20 mouse cellular contexts compared by ENCODE assay signal in genomic region chr2:91876000-91876805, GRCm38 (mm10). TPM values are rescaled to one million over a fixed set of nuclear protein-coding genes. Genes with fewer than 3 reads are reported as not detected.
DNase-seq lines count a peak whose midpoint lies in the region; ATAC-seq lines count a peak whose summit lies in the region.
"Had no signal": no experiment of that assay in that cellular context is flagged by ENCODE, and none has a peak within 500 bp of the region (broad histone marks: within the 10 kb centered on the region; RNA-seq: fewer than 3 reads in every experiment).

No protein-coding gene starts in this region.

- H3K4me3 ChIP-seq in embryonic facial prominence, embryonic 14.5 days (ENCODE audit: low read depth, low read length), result no peak overlapping the region
- H3K4me3 ChIP-seq in embryonic facial prominence, embryonic 10.5 days, result no peak overlapping the region
- H3K4me3 ChIP-seq in lung, embryonic 16.5 days (ENCODE audit: low read length), result no peak overlapping the region
- peak overlapping the region; percentile 17; the same call in 1 of the 2 replicates for H3K4me3 ChIP-seq in macrophage (ENCODE audit: inconsistent target)
- H3K4me3 ChIP-seq: heart, embryonic 15.5 days; hindbrain, embryonic 12.5 days; limb, embryonic 15.5 days; midbrain, embryonic 15.5 days; neural tube, embryonic 12.5 days had no signal

- no peak overlapping the region for H3K9ac ChIP-seq in embryonic facial prominence, embryonic 14.5 days (ENCODE audit: low read depth, low read length)
- H3K9ac ChIP-seq in lung, embryonic 16.5 days (ENCODE audit: low read length), result no peak overlapping the region
- H3K9ac ChIP-seq: heart, embryonic 15.5 days; hindbrain, embryonic 12.5 days; limb, embryonic 15.5 days; midbrain, embryonic 15.5 days; neural tube, embryonic 12.5 days had no signal

- no peak overlapping the region for H3K4me2 ChIP-seq in embryonic facial prominence, embryonic 14.5 days (ENCODE audit: low read depth, low read length)
- H3K4me2 ChIP-seq in lung, embryonic 16.5 days (ENCODE audit: low read depth, low read length), result 0 out of 2 replicates have a peak overlapping the region, but pooled peaks have one; percentile 11
- H3K4me2 ChIP-seq: heart, embryonic 15.5 days; hindbrain, embryonic 12.5 days; limb, embryonic 15.5 days; midbrain, embryonic 15.5 days; neural tube, embryonic 12.5 days had no signal

- H3K36me3 ChIP-seq in embryonic facial prominence, embryonic 14.5 days (ENCODE audit: control insufficient read depth, insufficient read depth, low read length), result peaks cover 20% of the 10 kb centered on the region; the same call in 1 of the 2 replicates
- peaks cover 20% of the 10 kb centered on the region for H3K36me3 ChIP-seq in embryonic facial prominence, embryonic 10.5 days (replicated peaks)
- H3K36me3 ChIP-seq in lung, embryonic 16.5 days (ENCODE audit: control insufficient read depth, insufficient read depth, low read length), result no peaks in the 10 kb centered on the region
- no peaks in the 10 kb centered on the region for H3K36me3 ChIP-seq in macrophage (ENCODE audit: inconsistent target)
- H3K36me3 ChIP-seq: heart, embryonic 15.5 days; midbrain, embryonic 15.5 days had no signal

- no peaks in the 10 kb centered on the region for H3K79me2 ChIP-seq in macrophage (ENCODE audit: inconsistent target)

- H3K27me3 ChIP-seq in embryonic facial prominence, embryonic 14.5 days (replicated peaks; ENCODE audit: control insufficient read depth, insufficient read depth, low read length), result no peaks in the 10 kb centered on the region
- H3K27me3 ChIP-seq in embryonic facial prominence, embryonic 10.5 days (replicated peaks; ENCODE audit: low read depth, poor library complexity, severe bottlenecking), result no peaks in the 10 kb centered on the region
- no peaks in the 10 kb centered on the region for H3K27me3 ChIP-seq in lung, embryonic 16.5 days (ENCODE audit: control insufficient read depth, insufficient read depth, low read depth, low read length)
- H3K27me3 ChIP-seq: heart, embryonic 15.5 days; hindbrain, embryonic 12.5 days; limb, embryonic 15.5 days; midbrain, embryonic 15.5 days; neural tube, embryonic 12.5 days had no signal

- H3K9me3 ChIP-seq in embryonic facial prominence, embryonic 14.5 days (ENCODE audit: control insufficient read depth, low read length), result no peaks in the 10 kb centered on the region
- no peaks in the 10 kb centered on the region for H3K9me3 ChIP-seq in embryonic facial prominence, embryonic 10.5 days
- no peaks in the 10 kb centered on the region for H3K9me3 ChIP-seq in lung, embryonic 16.5 days (ENCODE audit: control insufficient read depth, low read length)
- H3K9me3 ChIP-seq: heart, embryonic 15.5 days; hindbrain, embryonic 12.5 days; limb, embryonic 15.5 days; midbrain, embryonic 15.5 days; neural tube, embryonic 12.5 days had no signal

- DNase-seq in embryonic facial prominence, embryonic 14.5 days (ENCODE audit: low spot score), result peak; percentile 6
- no peak for DNase-seq in embryonic facial prominence, embryonic 10.5 days (ENCODE audit: low spot score)
- no peak for DNase-seq in lung, postnatal 4 days
- DNase-seq in MN1 (ENCODE audit: low spot score), result peak; percentile 14
- no peak for DNase-seq in cerebellum, adult 8-10 months
- DNase-seq in layer of hippocampus, postnatal 36 days, result no peak
- DNase-seq: cerebellum, adult 18-20 months; kidney, adult 18-20 months; kidney, postnatal 36 days; right cerebral cortex, postnatal 4 days; thymus, postnatal 4 days had no signal

- no peak for ATAC-seq in embryonic facial prominence, embryonic 14.5 days (ENCODE audit: low read depth)
- ATAC-seq in lung, embryonic 16.5 days (ENCODE audit: low read depth), result no peak
- ATAC-seq: forebrain, embryonic 16.5 days; midbrain, embryonic 15.5 days had no signal

- H3K4me1 ChIP-seq in embryonic facial prominence, embryonic 14.5 days (ENCODE audit: control insufficient read depth, insufficient read depth, low read length), result no peaks in the 10 kb centered on the region
- H3K4me1 ChIP-seq in embryonic facial prominence, embryonic 10.5 days, result no peaks in the 10 kb centered on the region
- no peaks in the 10 kb centered on the region; the same call in 1 of the 2 replicates for H3K4me1 ChIP-seq in lung, embryonic 16.5 days (replicated peaks; ENCODE audit: control insufficient read depth, insufficient read depth, low read length)
- H3K4me1 ChIP-seq: limb, embryonic 15.5 days; midbrain, embryonic 15.5 days; neural tube, embryonic 12.5 days had no signal

- H3K27ac ChIP-seq in embryonic facial prominence, embryonic 14.5 days (replicated peaks; ENCODE audit: low read depth, low read length), result no peak overlapping the region
- no peak overlapping the region for H3K27ac ChIP-seq in embryonic facial prominence, embryonic 10.5 days (replicated peaks)
- no peak overlapping the region for H3K27ac ChIP-seq in lung, embryonic 16.5 days (ENCODE audit: low read length)
- peak overlapping the region; percentile 27 for H3K27ac ChIP-seq in macrophage
- H3K27ac ChIP-seq: heart, embryonic 15.5 days; hindbrain, embryonic 12.5 days; limb, embryonic 15.5 days; midbrain, embryonic 15.5 days; neural tube, embryonic 12.5 days had no signal

- WGBS in embryonic facial prominence, embryonic 14.5 days, result 81% methylated on average over 9 of the region's 9 CpGs
- WGBS in embryonic facial prominence, embryonic 10.5 days, result 89% methylated on average over 9 of the region's 9 CpGs
- 48% methylated on average over 9 of the region's 9 CpGs for WGBS in lung, embryonic 16.5 days
- WGBS in macrophage (ENCODE audit: missing documents), result 24% methylated on average over 9 of the region's 9 CpGs

RNA-seq across cellular contexts. Expression of gene Chrm4, which starts 50.8 kb away (rescaled TPM):
- polyA plus RNA-seq in embryonic facial prominence, embryonic 14.5 days (2014; fragmentation: Nextera tagmentation; extraction: Ambion mirVana), result 0.31 and 0.47 TPM in 2 replicates
- 0.74 and 1.4 TPM in 2 replicates for polyA plus RNA-seq in embryonic facial prominence, embryonic 10.5 days (2016; fragmentation: Nextera tagmentation; extraction: Ambion mirVana)
- polyA plus RNA-seq in lung, embryonic 16.5 days (2015; fragmentation: Nextera tagmentation; extraction: Ambion mirVana), result 0.10 TPM in 1 of 2 replicates, not detected in the other
- total RNA-seq in macrophage (2018; cell fraction: chromatin; rRNA removed), result 1 to 10 TPM in 2 of 26 experiments, under 1 TPM in 2, not detected in 22; 0.62 to 1.2 (median 0.89) TPM
- total RNA-seq in macrophage (2018; cell fraction: cytosol; rRNA removed), result under 1 TPM in 3 of 26 experiments, not detected in 23; 0.05 to 0.19 (median 0.13) TPM
- 1 to 10 TPM in 1 of 26 experiments, under 1 TPM in 5, not detected in 20; 0.40 to 1.2 (median 0.51) TPM for total RNA-seq in macrophage (2018; cell fraction: nucleus; rRNA removed)
- not detected in 3 replicates for polyA plus RNA-seq in macrophage (2018)
- 10 to 100 TPM; 25.7 to 28.6 TPM for total RNA-seq in layer of hippocampus, postnatal 36 days (2021)
- polyA plus RNA-seq: heart, embryonic 15.5 days; stomach, embryonic 14.5 days had no signal

RNA-seq across cellular contexts. Expression of gene Mdk, which starts 55.9 kb away (rescaled TPM):
- 700 and 828 TPM in 2 replicates for polyA plus RNA-seq in embryonic facial prominence, embryonic 14.5 days (2014; fragmentation: Nextera tagmentation; extraction: Ambion mirVana)
- polyA plus RNA-seq in embryonic facial prominence, embryonic 10.5 days (2016; fragmentation: Nextera tagmentation; extraction: Ambion mirVana), result 2,212 and 2,218 TPM in 2 replicates
- polyA plus RNA-seq in lung, embryonic 16.5 days (2015; fragmentation: Nextera tagmentation; extraction: Ambion mirVana), result 680 and 776 TPM in 2 replicates
- 10 to 100 TPM in 8 of 26 experiments, 1 to 10 TPM in 14, under 1 TPM in 2, not detected in 2; 0.82 to 28.2 (median 8.1) TPM for total RNA-seq in macrophage (2018; cell fraction: chromatin; rRNA removed)
- 1 to 10 TPM in 6 of 26 experiments, under 1 TPM in 18, not detected in 2; 0.19 to 1.9 (median 0.79) TPM for total RNA-seq in macrophage (2018; cell fraction: cytosol; rRNA removed)
- total RNA-seq in macrophage (2018; cell fraction: nucleus; rRNA removed), result 10 to 100 TPM in 4 of 26 experiments, 1 to 10 TPM in 19, under 1 TPM in 1, not detected in 2; 0.92 to 18.5 (median 7.9) TPM
- 0.25 to 2.4 TPM (median 1.6 TPM) in 3 replicates for polyA plus RNA-seq in macrophage (2018)
- 10 to 100 TPM; 25.4 to 29.4 TPM for total RNA-seq in layer of hippocampus, postnatal 36 days (2021)

Comparison
In these comparisons a context has a peak if more than half of its experiments do, and no peak if none do; other contexts are left out.
1. DNase-seq: peak in embryonic facial prominence, embryonic 14.5 days (single experiment) and MN1 (single experiment); none in embryonic facial prominence, embryonic 10.5 days (single experiment), lung, postnatal 4 days (0 of 2), cerebellum, adult 8-10 months (single experiment) and layer of hippocampus, postnatal 36 days (0 of 2).
2. RNA of gene Mdk, which starts 55.9 kb away (polyA plus RNA-seq): 2,212 to 2,218 TPM in embryonic facial prominence, embryonic 10.5 days, 680 to 776 TPM in lung, embryonic 16.5 days and 700 to 828 TPM in embryonic facial prominence, embryonic 14.5 days; 0.25 to 2.4 TPM in macrophage; every median in the first group is over 100 times any median in the second.